Mouse (Mus musculus): ENCODE results near the gene Ptch1. TPM values are rescaled to one million over a fixed set of nuclear protein-coding genes. Genes with fewer than 3 reads are reported as not detected.

Gene Ptch1
- total RNA-seq, 1 experiment from 2014 or later, result 38.6 TPM

GRCm38 (mm10) chr13:63496646-63497582 is 76.5 kb downstream of the Ptch1 start, which contains the start of gene Fancc:
Fancc (minus strand) TSS chr13:63497278.
- no peak for DNase-seq

- no peak for DNase-seq
Measured at GRCm38 (mm10) chr13:63487707-63488042, 85.7 kb downstream of the Ptch1 start.

GRCm38 (mm10) chr13:63486791-63487706 is 86.3 kb downstream of the Ptch1 start:
- DNase-seq, result no peak

GRCm38 (mm10) chr13:63475356-63475755 is 98.0 kb downstream of the Ptch1 start:
- DNase-seq, result no peak

Other genes starting within 250 kb of the Ptch1 start
- gene Fancc, start 76.3 kb downstream of the Ptch1 start, total RNA-seq (2021), result 8.9 and 14.0 TPM in 2 replicates
- gene Ercc6l2, start 241.6 kb upstream of the Ptch1 start, total RNA-seq (2021), result 23.1 and 28.4 TPM in 2 replicates

All from adrenal gland, postnatal 14 days (tissue).